Comparison of ENCODE assay signal across 11 mouse cellular contexts in genomic region chr9:42314959-42315358, GRCm38 (mm10). TPM values are rescaled to one million over a fixed set of nuclear protein-coding genes. Genes with fewer than 3 reads are reported as not detected.
A peak's percentile ranks its signal among the peaks of the same experiment; 100 is the strongest.
DNase-seq lines count a peak whose midpoint lies in the region; ATAC-seq lines count a peak whose summit lies in the region.
"Had no signal": no experiment of that assay in that cellular context is flagged by ENCODE, and none has a peak within 500 bp of the region (broad histone marks: within the 10 kb centered on the region; RNA-seq: fewer than 3 reads in every experiment).

No protein-coding gene starts in this region.

- H3K4me3 ChIP-seq in forebrain, embryonic 10.5 days = no peak overlapping the region
- H3K4me3 ChIP-seq in forebrain, embryonic 13.5 days = no peak overlapping the region
- no peak overlapping the region for H3K4me3 ChIP-seq in midbrain, embryonic 14.5 days (replicated peaks; ENCODE audit: low read depth, low read length)
- H3K4me3 ChIP-seq in midbrain, embryonic 13.5 days (replicated peaks) = no peak overlapping the region
- H3K4me3 ChIP-seq: forebrain, embryonic 15.5 days; liver, embryonic 13.5 days; neural tube, embryonic 13.5 days had no signal

- no peak for ATAC-seq in forebrain, embryonic 13.5 days
- no peak for ATAC-seq in midbrain, embryonic 14.5 days (ENCODE audit: low FRiP score, low TSS enrichment)
- ATAC-seq in midbrain, embryonic 13.5 days = no peak

- no peak overlapping the region for H3K27ac ChIP-seq in forebrain, embryonic 10.5 days
- no peak overlapping the region for H3K27ac ChIP-seq in forebrain, embryonic 13.5 days
- no peak overlapping the region for H3K27ac ChIP-seq in midbrain, embryonic 14.5 days (replicated peaks; ENCODE audit: low read depth, low read length)
- no peak overlapping the region for H3K27ac ChIP-seq in midbrain, embryonic 13.5 days
- H3K27ac ChIP-seq: forebrain, embryonic 15.5 days; liver, embryonic 13.5 days; neural tube, embryonic 13.5 days had no signal

- no peaks in the 10 kb centered on the region for H3K9me3 ChIP-seq in forebrain, embryonic 10.5 days
- no peaks in the 10 kb centered on the region for H3K9me3 ChIP-seq in forebrain, embryonic 13.5 days (replicated peaks)
- H3K9me3 ChIP-seq in midbrain, embryonic 14.5 days (ENCODE audit: control insufficient read depth, low read length) = no peaks in the 10 kb centered on the region
- no peaks in the 10 kb centered on the region for H3K9me3 ChIP-seq in midbrain, embryonic 13.5 days
- H3K9me3 ChIP-seq: forebrain, embryonic 15.5 days; liver, embryonic 13.5 days; neural tube, embryonic 13.5 days had no signal

- 74% methylated on average over 4 of the region's 4 CpGs for WGBS in forebrain, embryonic 10.5 days
- 61% methylated on average over 4 of the region's 4 CpGs for WGBS in forebrain, embryonic 13.5 days
- WGBS in midbrain, embryonic 14.5 days = 68% methylated on average over 4 of the region's 4 CpGs
- 69% methylated on average over 4 of the region's 4 CpGs for WGBS in midbrain, embryonic 13.5 days

- DNase-seq in forebrain, embryonic 10.5 days (ENCODE audit: extremely low spot score, low spot score) = peak; percentile 22
- DNase-seq in midbrain, embryonic 14.5 days = peak; percentile 61
- DNase-seq in forelimb bud, embryonic 11.5 days (ENCODE audit: low read depth, low spot score) = peak; percentile 63
- DNase-seq in splenic B cell, adult 2 months (ENCODE audit: low read depth, low spot score) = peak; percentile 26
- no peak for DNase-seq in frontal cortex, postnatal 36 days (ENCODE audit: low spot score in 2 of 2)
- no peak for DNase-seq in urinary bladder, adult 18-20 months (ENCODE audit: low spot score in 2 of 2)
- DNase-seq: liver, embryonic 13.5 days had no signal

- H3K36me3 ChIP-seq in forebrain, embryonic 10.5 days (replicated peaks) = no peaks in the 10 kb centered on the region
- H3K36me3 ChIP-seq in forebrain, embryonic 13.5 days (ENCODE audit: poor library complexity, severe bottlenecking) = no peaks in the 10 kb centered on the region
- no peaks in the 10 kb centered on the region for H3K36me3 ChIP-seq in midbrain, embryonic 14.5 days (ENCODE audit: control insufficient read depth, insufficient read depth, low read length)
- H3K36me3 ChIP-seq in midbrain, embryonic 13.5 days = no peaks in the 10 kb centered on the region
- no peaks in the 10 kb centered on the region for H3K36me3 ChIP-seq in splenic B cell, adult 2 months (ENCODE audit: control insufficient read depth, insufficient read depth, low read length, poor library complexity, severe bottlenecking)
- H3K36me3 ChIP-seq: forebrain, embryonic 15.5 days; liver, embryonic 13.5 days; neural tube, embryonic 13.5 days had no signal

- no peaks in the 10 kb centered on the region for H3K4me1 ChIP-seq in forebrain, embryonic 10.5 days
- H3K4me1 ChIP-seq in forebrain, embryonic 13.5 days = 0 out of 2 replicates have a peak, but pooled peaks cover 4% of the 10 kb centered on the region
- H3K4me1 ChIP-seq in midbrain, embryonic 14.5 days (ENCODE audit: control insufficient read depth, insufficient read depth, low read length) = no peaks in the 10 kb centered on the region
- H3K4me1 ChIP-seq in midbrain, embryonic 13.5 days (replicated peaks) = no peaks in the 10 kb centered on the region
- H3K4me1 ChIP-seq: forebrain, embryonic 15.5 days; liver, embryonic 13.5 days; neural tube, embryonic 13.5 days had no signal

- no peak overlapping the region for H3K4me2 ChIP-seq in forebrain, embryonic 13.5 days
- H3K4me2 ChIP-seq in midbrain, embryonic 14.5 days (ENCODE audit: low read length) = no peak overlapping the region
- H3K4me2 ChIP-seq in midbrain, embryonic 13.5 days (replicated peaks) = no peak overlapping the region
- H3K4me2 ChIP-seq: forebrain, embryonic 15.5 days; liver, embryonic 13.5 days; neural tube, embryonic 13.5 days had no signal

- H3K27me3 ChIP-seq in forebrain, embryonic 10.5 days (ENCODE audit: poor library complexity, severe bottlenecking) = no peaks in the 10 kb centered on the region
- no peaks in the 10 kb centered on the region for H3K27me3 ChIP-seq in forebrain, embryonic 13.5 days
- H3K27me3 ChIP-seq in midbrain, embryonic 14.5 days (ENCODE audit: control insufficient read depth, insufficient read depth, low read length) = no peaks in the 10 kb centered on the region
- no peaks in the 10 kb centered on the region for H3K27me3 ChIP-seq in midbrain, embryonic 13.5 days
- no peaks in the 10 kb centered on the region for H3K27me3 ChIP-seq in splenic B cell, adult 2 months (ENCODE audit: control insufficient read depth, insufficient read depth, low read length, poor library complexity, severe bottlenecking)
- H3K27me3 ChIP-seq: forebrain, embryonic 15.5 days; liver, embryonic 13.5 days; neural tube, embryonic 13.5 days had no signal

- no peak overlapping the region for H3K9ac ChIP-seq in forebrain, embryonic 13.5 days
- H3K9ac ChIP-seq in midbrain, embryonic 14.5 days (replicated peaks; ENCODE audit: low read length) = no peak overlapping the region
- H3K9ac ChIP-seq in midbrain, embryonic 13.5 days (replicated peaks) = no peak overlapping the region
- H3K9ac ChIP-seq: forebrain, embryonic 15.5 days; liver, embryonic 13.5 days; neural tube, embryonic 13.5 days had no signal

RNA-seq across cellular contexts. Expression of gene Sc5d, which starts 50.9 kb away (rescaled TPM):
- polyA plus RNA-seq in forebrain, embryonic 10.5 days (2016; fragmentation: Nextera tagmentation; extraction: Ambion mirVana) = 68.8 and 70.8 TPM in 2 replicates
- polyA plus RNA-seq in forebrain, embryonic 13.5 days (2015; fragmentation: Nextera tagmentation; extraction: Ambion mirVana) = 62.1 and 66.0 TPM in 2 replicates
- 71.8 and 76.3 TPM in 2 replicates for polyA plus RNA-seq in midbrain, embryonic 14.5 days (2014; fragmentation: Nextera tagmentation; extraction: Ambion mirVana)
- polyA plus RNA-seq in midbrain, embryonic 13.5 days (2015; fragmentation: Nextera tagmentation; extraction: Ambion mirVana) = 60.7 and 67.2 TPM in 2 replicates

Comparison
In these comparisons a context has a peak if more than half of its experiments do, and no peak if none do; other contexts are left out.
1. DNase-seq: peak in forebrain, embryonic 10.5 days (single experiment), midbrain, embryonic 14.5 days (single experiment), forelimb bud, embryonic 11.5 days (single experiment) and splenic B cell, adult 2 months (single experiment); none in frontal cortex, postnatal 36 days (0 of 2) and urinary bladder, adult 18-20 months (0 of 2).